Mouse (Mus musculus) splenic B cell, adult 2 months (primary cell): ENCODE measurements around the gene Syngr2.
A peak's percentile ranks its signal among the peaks of the same experiment; 100 is the strongest.

ENCODE experiments used
- DNase-seq: peaks from one replicate; pipeline ENCODE4 v3.0.0-alpha.2; 2011; ENCODE audit warnings: low read depth, low spot score
- H3K27me3 ChIP-seq: 2 replicates; pipeline ENCODE4 v1.6.1; 2012; ENCODE audit warnings: mild to moderate bottlenecking, low read length, moderate library complexity, mixed read lengths; ENCODE audit not compliant: control insufficient read depth, poor library complexity, insufficient read depth, severe bottlenecking
- H3K36me3 ChIP-seq: 2 replicates; pipeline ENCODE4 v1.6.1; 2012; ENCODE audit warnings: mild to moderate bottlenecking, low read length, moderate library complexity, mixed read lengths; ENCODE audit not compliant: control insufficient read depth, poor library complexity, insufficient read depth, severe bottlenecking

The Syngr2 gene

GRCm38 (mm10) chr11:117790703-117791440 lies 18.6 kb upstream of the Syngr2 start:
- Histone ChIP-seq H3K27me3 (no peaks in the 10 kb centered on the region), H3K36me3 (peaks cover 14% of the 10 kb centered on the region)
- peak; percentile 73 for DNase-seq

- no peaks in the 10 kb centered on the region for H3K27me3 ChIP-seq
- DNase-seq = no peak
- H3K36me3 ChIP-seq = peaks cover 14% of the 10 kb centered on the region
Measured at GRCm38 (mm10) chr11:117791441-117791761, 18.1 kb upstream of the Syngr2 start.

GRCm38 (mm10) chr11:117792281-117792888 lies 17.1 kb upstream of the Syngr2 start:
- Histone ChIP-seq H3K27me3 (no peaks in the 10 kb centered on the region), H3K36me3 (peaks cover 5% of the 10 kb centered on the region)
- DNase-seq = peak; percentile 87

GRCm38 (mm10) chr11:117794035-117794551 lies 15.4 kb upstream of the Syngr2 start:
- Histone ChIP-seq H3K36me3 (peaks cover 2% of the 10 kb centered on the region; the same call in 1 of the 2 replicates), H3K27me3 (no peaks in the 10 kb centered on the region)
- no peak for DNase-seq

GRCm38 (mm10) chr11:117796954-117797353 lies 12.5 kb upstream of the Syngr2 start:
- Histone ChIP-seq H3K27me3 (no peaks in the 10 kb centered on the region), H3K36me3 (no peaks in the 10 kb centered on the region)
- DNase-seq = no peak

GRCm38 (mm10) chr11:117797511-117798159 lies 11.8 kb upstream of the Syngr2 start, which contains the start of gene 6030468B19Rik:
Gene 6030468B19Rik (plus strand): TSS chr11:117797660.
- no peaks in the 10 kb centered on the region for H3K36me3 ChIP-seq
- no peak for DNase-seq

GRCm38 (mm10) chr11:117798160-117798541 lies 11.3 kb upstream of the Syngr2 start:
- H3K27me3 ChIP-seq = no peaks in the 10 kb centered on the region
- H3K36me3 ChIP-seq = no peaks in the 10 kb centered on the region
- peak; percentile 63 for DNase-seq

More at GRCm38 (mm10) chr11:117797511-117798159, 11.8 kb upstream of the Syngr2 start, which contains the start of gene 6030468B19Rik:
- no peaks in the 10 kb centered on the region for H3K27me3 ChIP-seq

- Histone ChIP-seq H3K27me3 (no peaks in the 10 kb centered on the region), H3K36me3 (no peaks in the 10 kb centered on the region)
- DNase-seq = peak; percentile 88
Measured at GRCm38 (mm10) chr11:117799174-117799573, 10.3 kb upstream of the Syngr2 start.

- DNase-seq = no peak
- H3K36me3 ChIP-seq = no peaks in the 10 kb centered on the region
- H3K27me3 ChIP-seq = no peaks in the 10 kb centered on the region
Measured at GRCm38 (mm10) chr11:117800038-117800437, 9.4 kb upstream of the Syngr2 start.

GRCm38 (mm10) chr11:117801650-117802049 lies 7.8 kb upstream of the Syngr2 start:
- H3K27me3 ChIP-seq = no peaks in the 10 kb centered on the region
- no peak for DNase-seq
- no peaks in the 10 kb centered on the region for H3K36me3 ChIP-seq

GRCm38 (mm10) chr11:117803166-117803688 lies 6.2 kb upstream of the Syngr2 start:
- no peak for DNase-seq
- Histone ChIP-seq H3K36me3 (no peaks in the 10 kb centered on the region), H3K27me3 (no peaks in the 10 kb centered on the region)

- DNase-seq = no peak
- Histone ChIP-seq H3K36me3 (no peaks in the 10 kb centered on the region), H3K27me3 (no peaks in the 10 kb centered on the region)
Measured at GRCm38 (mm10) chr11:117806781-117807180, 2.7 kb upstream of the Syngr2 start.

- peak; percentile 85 for DNase-seq
- Histone ChIP-seq H3K36me3 (peaks cover 8% of the 10 kb centered on the region), H3K27me3 (no peaks in the 10 kb centered on the region)
Measured at GRCm38 (mm10) chr11:117810401-117811046, 1.1 kb downstream of the Syngr2 start.

- peaks cover 9% of the 10 kb centered on the region for H3K36me3 ChIP-seq
- no peak for DNase-seq
- no peaks in the 10 kb centered on the region for H3K27me3 ChIP-seq
Measured at GRCm38 (mm10) chr11:117813867-117814266, 4.4 kb downstream of the Syngr2 start.
